Mouse (Mus musculus) heart, adult 2 months (tissue): ENCODE measurements around the gene Ncoa4.

Source experiments
- EP300 ChIP-seq: fragments of 200-500 bp; IDR thresholded peaks from 2 replicates; pipeline ENCODE4 v1.6.1; 2011; ENCODE audit warnings: low read depth, low read length, control low read depth; ENCODE audit not compliant: insufficient read depth
- POLR2A ChIP-seq: fragments of 200-500 bp; IDR thresholded peaks from 2 replicates; pipeline ENCODE4 v1.6.1; 2011; ENCODE audit warnings: mild to moderate bottlenecking, low read depth, low read length, control low read depth; ENCODE audit not compliant: insufficient read depth

DNA sequence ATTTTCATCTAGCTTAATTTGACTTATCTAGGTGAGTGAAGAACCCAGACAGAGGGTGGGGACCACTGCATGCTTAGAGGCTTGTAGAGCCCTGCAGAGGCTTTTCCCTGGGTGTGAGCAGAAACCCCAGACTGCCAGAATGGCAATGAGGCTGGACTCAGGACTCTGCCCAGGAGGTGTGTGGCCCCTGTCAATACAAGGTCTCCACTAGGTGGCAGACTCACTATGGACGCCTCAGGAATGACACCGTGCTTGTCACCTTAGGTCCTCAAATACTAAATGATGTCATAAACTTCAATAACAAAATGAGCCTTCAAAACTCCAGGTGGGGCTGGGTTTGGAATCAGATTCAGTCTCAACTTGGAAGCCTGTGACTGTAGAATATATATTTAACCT, 37.7 kb upstream of the Ncoa4 start:
- no peak for TF ChIP-seq EP300
- TF ChIP-seq POLR2A = no peak
